Mouse (Mus musculus): ENCODE measurements around the gene Clasp1. TPM values are rescaled to one million over a fixed set of nuclear protein-coding genes. Genes with fewer than 3 reads are reported as not detected.

Gene Clasp1
- total RNA-seq, 2 experiments from 2014 or later: 45.3 to 47.4 TPM

GRCm38 (mm10) chr1:118492811-118493210, 104.0 kb downstream of the Clasp1 start:
- DNase-seq (ENCODE audit: low spot score): no peak

- DNase-seq (ENCODE audit: low spot score): no peak
Observed at GRCm38 (mm10) chr1:118494551-118494950, 105.7 kb downstream of the Clasp1 start.

GRCm38 (mm10) chr1:118498311-118498710, 109.5 kb downstream of the Clasp1 start:
- peak; percentile 79 for DNase-seq (ENCODE audit: low spot score)

GRCm38 (mm10) chr1:118500606-118501005, 111.7 kb downstream of the Clasp1 start:
- no peak for DNase-seq (ENCODE audit: low spot score)

GRCm38 (mm10) chr1:118501691-118502090, 112.8 kb downstream of the Clasp1 start:
- DNase-seq (ENCODE audit: low spot score): no peak

GRCm38 (mm10) chr1:118505746-118506145, 116.9 kb downstream of the Clasp1 start:
- DNase-seq (ENCODE audit: low spot score): no peak

GRCm38 (mm10) chr1:118510996-118511395, 122.1 kb downstream of the Clasp1 start:
- DNase-seq (ENCODE audit: low spot score): no peak

- DNase-seq (ENCODE audit: low spot score): no peak
Observed at GRCm38 (mm10) chr1:118511738-118512530, 123.1 kb downstream of the Clasp1 start.

GRCm38 (mm10) chr1:118516256-118516655, 127.4 kb downstream of the Clasp1 start:
- DNase-seq (ENCODE audit: low spot score): no peak

GRCm38 (mm10) chr1:118523161-118523560, 134.3 kb downstream of the Clasp1 start:
- DNase-seq (ENCODE audit: low spot score): no peak

- DNase-seq (ENCODE audit: low spot score): no peak
Observed at GRCm38 (mm10) chr1:118525336-118525735, 136.5 kb downstream of the Clasp1 start.

GRCm38 (mm10) chr1:118529213-118529612, 140.4 kb downstream of the Clasp1 start:
- no peak for DNase-seq (ENCODE audit: low spot score)

- no peak for DNase-seq (ENCODE audit: low spot score)
Observed at GRCm38 (mm10) chr1:118531259-118531658, 142.4 kb downstream of the Clasp1 start.

GRCm38 (mm10) chr1:118536021-118536420, 147.2 kb downstream of the Clasp1 start:
- no peak for DNase-seq (ENCODE audit: low spot score)

- DNase-seq (ENCODE audit: low spot score): no peak
Observed at GRCm38 (mm10) chr1:118539046-118539445, 150.2 kb downstream of the Clasp1 start.

- no peak for DNase-seq (ENCODE audit: low spot score)
Observed at GRCm38 (mm10) chr1:118542880-118543279, 154.0 kb downstream of the Clasp1 start.

GRCm38 (mm10) chr1:118548769-118549168, 159.9 kb downstream of the Clasp1 start:
- DNase-seq (ENCODE audit: low spot score): no peak

GRCm38 (mm10) chr1:118551152-118551551, 162.3 kb downstream of the Clasp1 start:
- DNase-seq (ENCODE audit: low spot score): no peak

- DNase-seq (ENCODE audit: low spot score): no peak
Observed at GRCm38 (mm10) chr1:118552071-118552470, 163.2 kb downstream of the Clasp1 start.

GRCm38 (mm10) chr1:118553045-118553444, 164.2 kb downstream of the Clasp1 start:
- DNase-seq (ENCODE audit: low spot score): no peak

- DNase-seq (ENCODE audit: low spot score): no peak
Observed at GRCm38 (mm10) chr1:118553451-118553850, 164.6 kb downstream of the Clasp1 start.

- DNase-seq (ENCODE audit: low spot score): no peak
Observed at GRCm38 (mm10) chr1:118554961-118555360, 166.1 kb downstream of the Clasp1 start.

- DNase-seq (ENCODE audit: low spot score): no peak
Observed at GRCm38 (mm10) chr1:118559716-118560115, 170.9 kb downstream of the Clasp1 start.
